Mouse (Mus musculus) liver, embryonic 11.5 days (tissue): ENCODE data around the gene Taf6. TPM values are rescaled to one million over a fixed set of nuclear protein-coding genes. Genes with fewer than 3 reads are reported as not detected.

Source experiments
- ATAC-seq: fragments of 200-750 bp; cut with Nextera tagmentation; replicated peaks from 2 replicates; pipeline ENCODE4 v1.8.0; 2017; ENCODE audit warnings: moderate number of reproducible peaks, mild to moderate bottlenecking, moderate TSS enrichment, moderate library complexity; ENCODE audit not compliant: low FRiP score
- DNase-seq: peaks from one replicate; pipeline ENCODE4 v3.0.0-alpha.2; 2017; ENCODE audit warnings: low spot score
- H3K27ac ChIP-seq: fragments of 300-500 bp; sonication (generic); 2 replicates; pipeline ENCODE4 v1.5.1; 2014; ENCODE audit warnings: mild to moderate bottlenecking, low read depth, low read length, control low read depth
- H3K27me3 ChIP-seq: fragments of 300-500 bp; sonication (generic); replicated peaks from 2 replicates; pipeline ENCODE4 v1.6.1; 2014; ENCODE audit warnings: low read length, mixed read lengths; ENCODE audit not compliant: control insufficient read depth, insufficient read depth
- H3K36me3 ChIP-seq: fragments of 300-500 bp; sonication (generic); 2 replicates; pipeline ENCODE4 v1.6.1; 2014; ENCODE audit warnings: mild to moderate bottlenecking, low read length, moderate library complexity, mixed read lengths; ENCODE audit not compliant: control insufficient read depth, insufficient read depth
- H3K4me1 ChIP-seq: fragments of 300-500 bp; sonication (generic); replicated peaks from 2 replicates; pipeline ENCODE4 v1.6.1; 2014; ENCODE audit warnings: low read length, mixed read lengths; ENCODE audit not compliant: control insufficient read depth, insufficient read depth
- H3K4me2 ChIP-seq: fragments of 300-500 bp; sonication (generic); 2 replicates; pipeline ENCODE4 v1.6.1; 2014; ENCODE audit warnings: mild to moderate bottlenecking, control low read depth, moderate library complexity
- H3K4me3 ChIP-seq: fragments of 300-500 bp; sonication (generic); 2 replicates; pipeline ENCODE4 v1.5.1; 2014; ENCODE audit warnings: low read depth, low read length, control low read depth
- H3K9ac ChIP-seq: fragments of 300-500 bp; sonication (generic); 2 replicates; pipeline ENCODE4 v1.6.1; 2014; ENCODE audit warnings: low read depth, low read length, control low read depth
- H3K9me3 ChIP-seq: fragments of 300-500 bp; sonication (generic); 2 replicates; pipeline ENCODE4 v1.6.1; 2016; ENCODE audit warnings: low read length, inconsistent platforms, mixed read lengths; ENCODE audit not compliant: control insufficient read depth
- WGBS: fragments of 180-500 bp; shearing (Covaris S2); extraction: QIAGEN DNeasy Blood & Tissue Kit; methylation state at CpG from one replicate; pipeline ENCODE4 v1.1.7; 2014; 5-methylcytosine and 5-hydroxymethylcytosine counted together
- polyA plus RNA-seq: library from polyadenylated mRNA; unstranded; fragments of >200 nt; fragmentation: Nextera tagmentation; extraction: Ambion mirVana; gene quantifications from 2 replicates; pipeline ENCODE4 v1.2.1, GENCODE M21; 2014

Gene Taf6
- polyA plus RNA-seq, 1 experiment from 2014 or later = 95.0 TPM

GRCm38 (mm10) chr5:138193771-138194727 is 6.8 kb upstream of the Taf6 start, which contains the start of gene Mblac1:
Gene Mblac1, plus strand, starts transcription at chr5:138194314.
- 6% methylated on average over 54 of the region's 54 CpGs for WGBS

DNA sequence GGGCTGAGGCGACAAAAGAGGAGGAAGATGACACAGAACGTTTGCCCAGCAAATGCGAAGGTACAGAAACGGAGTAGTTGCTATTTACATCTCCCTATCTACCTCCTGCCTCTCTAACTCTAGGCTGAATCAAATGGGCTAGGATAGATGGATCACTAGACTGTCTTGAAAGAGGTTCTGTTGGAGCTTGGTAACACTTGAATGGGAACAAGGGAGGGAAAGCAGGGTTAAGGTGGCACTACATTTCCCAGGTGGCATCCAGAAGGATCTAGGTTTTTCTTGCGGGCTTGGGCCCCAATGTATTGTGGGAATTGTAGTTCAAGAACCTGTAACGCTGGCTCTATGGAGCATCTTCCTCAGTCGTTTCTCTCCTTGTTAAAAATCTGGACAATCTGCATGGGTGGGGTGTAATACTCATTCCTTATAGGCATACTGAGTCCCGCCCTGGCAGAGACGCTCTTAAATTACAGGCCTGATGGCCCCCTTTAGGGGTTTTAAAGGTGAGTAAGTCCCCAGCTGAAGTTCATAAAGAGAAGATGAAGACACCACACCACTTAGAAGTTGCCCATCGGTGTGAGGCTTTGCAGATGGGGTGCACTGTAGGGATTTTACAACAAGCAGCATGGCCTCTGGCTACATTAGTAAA is 533 bp upstream of the Taf6 start:
- Histone ChIP-seq H3K27me3 (no peaks in the 10 kb centered on the region), H3K4me2 (peak overlapping the region; percentile 74), H3K4me3 (peak overlapping the region; percentile 74), H3K36me3 (peaks cover 14% of the 10 kb centered on the region), H3K9me3 (no peaks in the 10 kb centered on the region), H3K4me1 (peaks cover 15% of the 10 kb centered on the region), H3K27ac (peak overlapping the region; percentile 70; the same call in 1 of the 2 replicates), H3K9ac (peak overlapping the region; percentile 86)
- DNase-seq (no peak), ATAC-seq (peak; percentile 80)
- WGBS = 0% methylated on average over 10 of the region's 10 CpGs

More at GRCm38 (mm10) chr5:138193771-138194727, 6.8 kb upstream of the Taf6 start, which contains the start of gene Mblac1:
- DNase-seq (peak; percentile 84), ATAC-seq (peak; percentile 79)
- Histone ChIP-seq H3K27me3 (no peaks in the 10 kb centered on the region), H3K4me2 (peak within 1 kb of the TSS; percentile 99), H3K9me3 (no peaks in the 10 kb centered on the region), H3K4me3 (peak within 1 kb of the TSS; percentile 77), H3K36me3 (0 out of 2 replicates have a peak, but pooled peaks cover 4% of the 10 kb centered on the region), H3K4me1 (no peaks in the 10 kb centered on the region; the same call in 1 of the 2 replicates), H3K9ac (peak within 1 kb of the TSS; percentile 91), H3K27ac (peak within 1 kb of the TSS; percentile 35)

- DNase-seq (no peak), ATAC-seq (no peak)
- Histone ChIP-seq H3K4me1 (peaks cover 14% of the 10 kb centered on the region), H3K9ac (no peak overlapping the region), H3K27me3 (no peaks in the 10 kb centered on the region), H3K36me3 (peaks cover 42% of the 10 kb centered on the region), H3K27ac (no peak overlapping the region), H3K4me3 (peak overlapping the region; percentile 92), H3K9me3 (no peaks in the 10 kb centered on the region), H3K4me2 (peak overlapping the region; percentile 74)
- WGBS = 75% methylated on average over 3 of the region's 3 CpGs
Measured at GRCm38 (mm10) chr5:138173217-138173616, 14.0 kb downstream of the Taf6 start.

- Histone ChIP-seq H3K9me3 (no peaks in the 10 kb centered on the region), H3K4me1 (peaks cover 14% of the 10 kb centered on the region), H3K27me3 (no peaks in the 10 kb centered on the region), H3K4me3 (peak within 1 kb of the TSS; percentile 92), H3K9ac (peak within 1 kb of the TSS; percentile 98), H3K4me2 (peak within 1 kb of the TSS; percentile 77), H3K36me3 (peaks cover 48% of the 10 kb centered on the region), H3K27ac (peak within 1 kb of the TSS; percentile 100)
- ATAC-seq = peak; percentile 88
- DNase-seq = peak; percentile 88
- under 1% methylated on average over 54 of the region's 54 CpGs for WGBS
Measured at GRCm38 (mm10) chr5:138171695-138172491, 15.4 kb downstream of the Taf6 start, which contains the start of the genes Ap4m1 and Mcm7. Gene Ap4m1, plus strand, starts transcription at chr5:138172002. Gene Mcm7, minus strand, starts transcription at chr5:138172422.

DNA sequence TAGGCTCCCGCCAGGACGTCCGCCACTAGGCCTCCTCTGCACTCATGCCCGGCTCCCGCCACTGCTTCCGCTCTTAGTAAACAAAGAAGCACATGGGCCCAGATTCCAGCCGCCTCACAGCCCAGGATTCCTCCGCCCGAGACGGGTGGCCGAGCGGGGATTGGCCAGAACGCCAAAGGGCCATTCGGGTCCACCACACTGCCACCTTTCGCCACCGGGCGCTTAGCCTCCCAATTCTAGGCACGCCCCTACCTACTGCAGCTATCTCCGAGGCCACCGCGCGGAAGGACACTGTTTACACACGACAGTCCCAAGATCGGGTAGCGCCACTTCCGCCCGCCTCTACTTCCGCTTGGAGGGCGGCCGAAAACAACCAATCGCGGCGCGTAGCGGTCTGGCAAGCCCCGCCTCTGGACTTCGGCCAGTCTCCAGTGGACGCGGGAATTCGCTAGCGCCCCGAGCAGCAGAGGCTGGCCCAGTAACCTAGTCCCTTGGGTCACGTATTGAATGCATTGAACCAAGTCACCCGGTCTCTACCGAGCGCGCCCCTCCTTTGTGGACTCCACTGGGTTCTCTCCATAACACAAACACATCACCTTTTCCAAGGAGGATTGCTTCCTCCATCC is 16.2 kb downstream of the Taf6 start:
- ATAC-seq (peak; percentile 80), DNase-seq (peak; percentile 98)
- peaks cover 53% of the 10 kb centered on the region for H3K36me3 ChIP-seq
- peak overlapping the region; percentile 98 for H3K9ac ChIP-seq
- WGBS = under 1% methylated on average over 47 of the region's 47 CpGs
- H3K4me1 ChIP-seq = peaks cover 14% of the 10 kb centered on the region
- no peaks in the 10 kb centered on the region for H3K9me3 ChIP-seq
- no peaks in the 10 kb centered on the region for H3K27me3 ChIP-seq
- peak overlapping the region; percentile 77 for H3K4me2 ChIP-seq
- peak overlapping the region; percentile 92 for H3K4me3 ChIP-seq
- H3K27ac ChIP-seq = peak overlapping the region; percentile 100

- 89% methylated on average over 8 of the region's 8 CpGs for WGBS
- no peak overlapping the region for H3K4me3 ChIP-seq
- H3K36me3 ChIP-seq = peaks cover 75% of the 10 kb centered on the region
- ATAC-seq = no peak
- no peaks in the 10 kb centered on the region for H3K27me3 ChIP-seq
- DNase-seq = no peak
- no peaks in the 10 kb centered on the region for H3K9me3 ChIP-seq
- H3K9ac ChIP-seq = no peak overlapping the region
- H3K4me1 ChIP-seq = peaks cover 19% of the 10 kb centered on the region
- no peak overlapping the region for H3K4me2 ChIP-seq
- H3K27ac ChIP-seq = no peak overlapping the region
Measured at GRCm38 (mm10) chr5:138165594-138165993, 21.7 kb downstream of the Taf6 start.

DNA sequence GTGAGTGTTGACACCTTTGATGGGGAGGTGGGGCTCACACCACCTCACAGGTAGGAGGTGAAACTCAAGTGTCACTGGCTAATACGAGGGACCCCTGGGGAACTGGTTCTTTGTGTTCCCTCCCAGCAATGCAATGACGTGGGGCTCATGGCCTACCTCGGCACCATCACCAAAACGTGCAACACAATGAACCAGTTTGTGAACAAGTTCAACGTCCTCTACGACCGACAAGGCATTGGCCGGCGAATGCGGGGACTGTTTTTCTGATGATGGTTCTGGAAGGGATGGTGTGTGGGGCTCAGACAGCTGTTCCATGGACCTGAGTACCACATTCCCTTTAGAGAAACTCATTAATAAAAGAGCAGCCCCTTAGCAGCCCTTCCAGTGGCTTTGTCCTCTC is 23.6 kb downstream of the Taf6 start:
- Histone ChIP-seq H3K4me1 (peaks cover 16% of the 10 kb centered on the region), H3K4me2 (no peak overlapping the region; the same call in 1 of the 2 replicates), H3K4me3 (no peak overlapping the region), H3K36me3 (peaks cover 61% of the 10 kb centered on the region), H3K27ac (no peak overlapping the region), H3K9ac (no peak overlapping the region), H3K9me3 (no peaks in the 10 kb centered on the region), H3K27me3 (no peaks in the 10 kb centered on the region)
- ATAC-seq (no peak), DNase-seq (no peak)
- WGBS = 77% methylated on average over 10 of the region's 10 CpGs
